Mouse (Mus musculus): ENCODE results near the gene Asphd2. TPM values are rescaled to one million over a fixed set of nuclear protein-coding genes. Genes with fewer than 3 reads are reported as not detected.
A peak's percentile ranks its signal among the peaks of the same experiment; 100 is the strongest.
"Not testable (repeated sequence)": the region's sequence is repeated elsewhere in the genome, so short reads cannot be mapped to it uniquely, and the experiment has no call there.

The Asphd2 gene
- polyA plus RNA-seq (2015; fragmentation: Nextera tagmentation; extraction: Ambion mirVana), result 3.8 and 3.9 TPM in 2 replicates

DNA sequence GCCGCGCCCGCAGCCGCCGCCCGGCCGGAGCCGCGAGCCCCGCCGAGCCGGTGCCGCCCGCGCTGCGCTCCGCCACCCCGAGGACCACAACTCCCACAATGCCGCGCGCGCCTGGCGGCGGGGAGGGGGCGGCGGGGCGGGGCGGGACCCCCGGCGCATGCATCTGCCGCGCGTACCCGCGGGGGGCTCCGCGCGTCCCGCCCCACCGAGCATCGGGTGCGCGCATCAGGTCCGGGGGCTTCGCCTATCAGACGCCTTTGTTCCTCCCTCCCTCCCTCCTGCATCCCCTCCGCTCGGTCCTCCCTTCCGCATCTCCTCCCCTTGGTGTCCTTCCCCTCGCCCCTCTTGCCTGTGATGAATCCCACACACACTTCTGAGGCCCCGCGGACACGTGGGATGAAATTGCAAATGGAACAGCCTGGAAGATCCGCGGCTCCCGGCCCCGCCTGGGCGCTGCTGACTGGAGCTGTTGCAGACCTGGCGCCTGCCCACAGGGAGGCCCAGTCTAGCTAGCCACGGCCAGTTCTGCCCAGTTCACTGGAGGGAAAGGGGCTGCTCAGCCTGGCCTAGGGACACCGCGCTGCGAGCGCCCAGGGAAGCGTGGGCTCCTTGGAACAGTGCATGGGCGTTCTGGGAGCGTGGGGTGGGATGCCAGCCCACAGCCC is at the start of gene Asphd2:
Asphd2 (minus strand) TSS at position 88 of the 665 bp plus-strand sequence.
- peak; percentile 72 for ATAC-seq (ENCODE audit: borderline replicate concordance, extremely low read depth, low FRiP score, low TSS enrichment)
- Histone ChIP-seq H3K27me3 (peaks cover 38% of the 10 kb centered on the region), H3K27ac (no peak within 1 kb of the TSS), H3K9ac (peak within 1 kb of the TSS; percentile 31), H3K36me3 (no peaks in the 10 kb centered on the region), H3K4me1 (peaks cover 10% of the 10 kb centered on the region; the same call in 1 of the 2 replicates), H3K4me3 (peak within 1 kb of the TSS; percentile 52), H3K9me3 (no peaks in the 10 kb centered on the region), H3K4me2 (peak within 1 kb of the TSS; percentile 92)
- WGBS, result 2% methylated on average over 60 of the region's 67 CpGs

DNA sequence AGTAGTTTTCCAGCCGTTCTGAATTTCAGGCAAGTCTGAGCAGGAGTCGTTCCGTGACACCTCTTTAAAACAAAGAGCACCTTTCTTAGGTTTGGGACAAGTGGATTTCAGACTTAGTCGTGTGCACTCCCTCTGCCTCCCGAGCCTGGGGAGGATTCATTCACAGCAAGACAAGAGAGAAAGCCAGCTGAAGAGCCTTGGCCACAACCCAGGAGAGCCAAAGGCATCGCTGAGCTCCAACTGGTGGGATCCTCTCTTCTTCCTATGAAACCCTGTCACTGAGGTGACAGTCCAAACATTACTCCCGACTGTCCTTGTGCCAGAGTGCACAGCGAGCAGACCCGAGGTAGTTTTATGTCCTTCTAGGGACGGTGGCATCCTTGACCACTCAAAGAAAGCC is 43.9 kb upstream of the Asphd2 start:
- Histone ChIP-seq H3K9me3 (no peaks in the 10 kb centered on the region), H3K4me1 (no peaks in the 10 kb centered on the region), H3K27ac (no peak overlapping the region), H3K9ac (no peak overlapping the region), H3K4me3 (no peak overlapping the region), H3K27me3 (peaks cover 1% of the 10 kb centered on the region; the same call in 1 of the 2 replicates), H3K36me3 (no peaks in the 10 kb centered on the region), H3K4me2 (no peak overlapping the region)
- no peak for ATAC-seq (ENCODE audit: borderline replicate concordance, extremely low read depth, low FRiP score, low TSS enrichment)
- WGBS, result 41% methylated on average over 10 of the region's 10 CpGs

DNA sequence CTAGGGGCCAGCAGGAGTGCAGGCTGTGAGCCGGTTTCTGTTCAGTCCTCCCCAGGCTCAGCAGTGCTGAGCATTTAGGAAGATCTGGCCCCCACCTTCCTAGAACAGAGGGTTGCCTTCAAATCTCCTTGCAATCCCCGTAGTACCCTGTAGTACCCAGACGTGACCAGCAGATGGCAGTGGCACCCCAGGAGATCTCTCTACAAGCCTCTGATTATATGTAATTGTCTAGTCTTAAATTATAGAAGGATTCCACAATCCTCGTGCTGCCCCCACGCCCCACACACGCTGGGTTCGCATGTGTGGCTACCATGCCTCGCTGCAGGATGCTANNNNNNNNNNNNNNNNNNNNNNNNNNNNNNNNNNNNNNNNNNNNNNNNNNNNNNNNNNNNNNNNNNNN is 38.3 kb upstream of the Asphd2 start:
- Histone ChIP-seq H3K27me3 (peaks cover 29% of the 10 kb centered on the region), H3K4me1 (no peaks in the 10 kb centered on the region), H3K4me2 (no peak overlapping the region), H3K4me3 (no peak overlapping the region), H3K36me3 (no peaks in the 10 kb centered on the region), H3K9me3 (no peaks in the 10 kb centered on the region), H3K9ac (no peak overlapping the region), H3K27ac (no peak overlapping the region)
- ATAC-seq (ENCODE audit: borderline replicate concordance, extremely low read depth, low FRiP score, low TSS enrichment), result no peak
- 2% methylated on average over 8 of the region's 8 CpGs for WGBS

DNA sequence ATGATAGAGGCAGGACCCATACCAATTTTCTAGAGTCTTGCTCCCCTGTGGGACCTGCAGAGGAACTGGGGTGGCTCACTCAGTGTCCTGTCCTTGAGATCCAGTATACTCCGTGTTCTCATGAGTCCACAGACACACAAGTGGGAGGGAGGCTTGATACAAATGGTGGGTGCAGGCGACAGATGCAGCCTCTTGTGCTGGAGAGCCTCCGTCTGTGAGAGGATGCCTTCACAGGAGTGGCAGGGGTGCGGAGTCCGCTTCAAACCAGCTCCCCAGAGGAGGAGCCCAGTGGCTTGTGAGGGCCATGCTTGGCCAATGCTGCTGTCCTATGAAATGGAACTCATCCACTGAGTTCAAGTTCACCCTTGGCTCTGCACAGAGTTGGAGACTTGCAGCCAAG is 37.4 kb upstream of the Asphd2 start:
- Histone ChIP-seq H3K9me3 (no peaks in the 10 kb centered on the region), H3K4me1 (no peaks in the 10 kb centered on the region), H3K9ac (no peak overlapping the region), H3K4me2 (no peak overlapping the region), H3K27me3 (peaks cover 29% of the 10 kb centered on the region), H3K27ac (no peak overlapping the region), H3K36me3 (no peaks in the 10 kb centered on the region), H3K4me3 (no peak overlapping the region)
- WGBS, result 68% methylated on average over 5 of the region's 5 CpGs
- no peak for ATAC-seq (ENCODE audit: borderline replicate concordance, extremely low read depth, low FRiP score, low TSS enrichment)

DNA sequence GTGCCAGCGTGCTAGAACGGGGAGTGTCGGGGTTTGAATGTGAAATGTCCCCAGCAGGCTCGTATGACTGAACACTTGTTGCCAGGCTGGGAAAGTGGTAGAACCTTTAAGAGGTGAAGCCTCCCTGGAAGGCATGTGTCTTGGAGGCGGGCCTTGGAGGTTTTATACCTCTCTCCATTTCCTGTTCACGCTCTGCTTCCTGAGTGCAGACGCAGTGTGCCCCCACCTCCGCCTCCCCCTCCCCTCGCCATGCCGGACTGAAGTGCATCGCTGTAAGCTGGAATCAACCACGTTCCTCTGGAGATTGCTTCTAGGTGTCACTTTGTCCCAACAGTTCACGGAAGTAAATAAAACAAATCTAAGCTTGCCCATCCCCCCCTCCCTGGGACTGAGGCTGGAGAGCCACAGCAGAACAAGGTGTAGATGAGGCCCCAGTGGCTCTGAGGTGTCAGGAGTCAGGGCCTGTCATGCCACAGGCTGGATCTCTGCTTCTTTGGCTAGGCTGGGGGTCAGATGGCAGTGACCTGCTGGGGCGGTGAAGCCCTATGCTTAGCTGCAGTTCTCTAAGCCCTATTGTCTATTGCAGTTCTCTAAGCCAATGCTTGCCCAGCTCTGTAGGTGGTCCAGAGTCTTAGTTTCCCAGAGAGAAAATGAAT is 36.6 kb upstream of the Asphd2 start:
- ATAC-seq (ENCODE audit: borderline replicate concordance, extremely low read depth, low FRiP score, low TSS enrichment), result no peak
- WGBS, result 16% methylated on average over 14 of the region's 14 CpGs
- Histone ChIP-seq H3K4me3 (no peak overlapping the region), H3K4me1 (no peaks in the 10 kb centered on the region), H3K9ac (no peak overlapping the region), H3K9me3 (no peaks in the 10 kb centered on the region), H3K36me3 (no peaks in the 10 kb centered on the region), H3K27ac (no peak overlapping the region), H3K4me2 (peak overlapping the region; percentile 16; the same call in 1 of the 2 replicates), H3K27me3 (peaks cover 29% of the 10 kb centered on the region)

DNA sequence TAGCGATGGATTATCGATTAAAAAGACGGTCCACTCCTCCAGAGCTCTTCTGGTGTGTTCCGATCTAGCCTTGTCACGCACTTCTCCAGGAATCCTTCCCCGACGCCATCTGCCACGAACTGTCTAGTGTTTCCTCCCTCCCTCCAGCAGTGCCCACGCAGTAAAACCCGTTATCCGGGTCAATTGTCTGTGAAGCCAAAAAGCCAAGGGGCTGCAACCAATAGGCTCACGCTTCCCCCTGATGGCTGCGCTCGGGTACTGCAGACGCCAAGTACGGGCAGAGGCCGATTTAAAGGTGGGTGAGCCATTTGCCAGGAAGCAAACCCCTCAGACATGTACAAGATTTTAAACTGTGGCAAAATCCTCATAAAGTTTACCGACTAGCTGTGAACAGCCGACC is 34.3 kb upstream of the Asphd2 start:
- Histone ChIP-seq H3K27me3 (peaks cover 38% of the 10 kb centered on the region), H3K4me3 (no peak overlapping the region), H3K9ac (no peak overlapping the region), H3K4me1 (no peaks in the 10 kb centered on the region), H3K27ac (no peak overlapping the region), H3K9me3 (no peaks in the 10 kb centered on the region), H3K36me3 (no peaks in the 10 kb centered on the region), H3K4me2 (no peak overlapping the region)
- ATAC-seq (ENCODE audit: borderline replicate concordance, extremely low read depth, low FRiP score, low TSS enrichment), result no peak; the same call in 1 of the 2 replicates
- WGBS, result 13% methylated on average over 19 of the region's 19 CpGs

DNA sequence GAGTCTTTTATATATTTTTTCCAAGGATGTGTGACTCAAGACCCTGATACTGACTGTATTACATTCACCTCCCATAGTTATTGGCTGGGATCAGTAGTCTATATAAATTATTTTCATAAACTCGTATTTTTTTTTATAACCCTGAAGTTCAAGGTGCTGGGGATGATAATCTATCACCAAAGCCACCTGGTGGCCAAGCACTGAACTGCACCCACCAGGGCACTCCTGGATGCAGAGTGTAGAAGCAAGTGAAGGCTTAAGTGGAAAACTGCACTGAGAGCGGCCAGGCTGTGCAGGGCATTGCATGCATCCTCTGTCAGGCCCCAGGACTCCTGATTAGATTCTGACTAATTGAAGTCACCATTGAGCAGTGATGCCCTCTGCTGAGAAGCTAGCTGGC is 32.6 kb upstream of the Asphd2 start:
- Histone ChIP-seq H3K4me3 (no peak overlapping the region), H3K36me3 (no peaks in the 10 kb centered on the region), H3K9me3 (no peaks in the 10 kb centered on the region), H3K27ac (no peak overlapping the region), H3K4me1 (no peaks in the 10 kb centered on the region), H3K4me2 (no peak overlapping the region), H3K27me3 (peaks cover 35% of the 10 kb centered on the region), H3K9ac (no peak overlapping the region)
- 36% methylated on average over 2 of the region's 2 CpGs for WGBS
- ATAC-seq (ENCODE audit: borderline replicate concordance, extremely low read depth, low FRiP score, low TSS enrichment), result no peak

DNA sequence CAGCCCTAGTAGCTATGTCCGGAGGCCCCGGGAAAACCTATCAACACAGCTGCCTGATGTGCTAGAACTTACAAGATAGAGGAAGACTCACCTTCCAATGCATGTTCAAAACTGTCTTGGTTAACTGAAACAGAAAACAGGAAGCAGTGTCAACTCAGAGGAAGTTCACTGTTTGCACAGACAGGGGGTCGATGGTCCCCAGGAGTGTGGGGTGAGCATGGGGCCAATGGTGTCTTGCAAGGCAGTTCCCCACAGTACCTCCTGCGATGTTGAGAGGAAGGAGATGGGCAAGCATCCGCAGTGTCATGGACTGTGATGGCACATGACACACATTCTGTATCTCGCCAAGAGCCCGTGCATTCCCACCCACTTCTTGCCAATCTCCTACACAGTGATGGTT is 32.0 kb upstream of the Asphd2 start:
- Histone ChIP-seq H3K9ac (no peak overlapping the region), H3K27me3 (peaks cover 29% of the 10 kb centered on the region), H3K4me1 (no peaks in the 10 kb centered on the region), H3K9me3 (no peaks in the 10 kb centered on the region), H3K27ac (no peak overlapping the region), H3K36me3 (no peaks in the 10 kb centered on the region), H3K4me3 (no peak overlapping the region), H3K4me2 (no peak overlapping the region)
- WGBS, result 77% methylated on average over 7 of the region's 7 CpGs
- ATAC-seq (ENCODE audit: borderline replicate concordance, extremely low read depth, low FRiP score, low TSS enrichment), result no peak

DNA sequence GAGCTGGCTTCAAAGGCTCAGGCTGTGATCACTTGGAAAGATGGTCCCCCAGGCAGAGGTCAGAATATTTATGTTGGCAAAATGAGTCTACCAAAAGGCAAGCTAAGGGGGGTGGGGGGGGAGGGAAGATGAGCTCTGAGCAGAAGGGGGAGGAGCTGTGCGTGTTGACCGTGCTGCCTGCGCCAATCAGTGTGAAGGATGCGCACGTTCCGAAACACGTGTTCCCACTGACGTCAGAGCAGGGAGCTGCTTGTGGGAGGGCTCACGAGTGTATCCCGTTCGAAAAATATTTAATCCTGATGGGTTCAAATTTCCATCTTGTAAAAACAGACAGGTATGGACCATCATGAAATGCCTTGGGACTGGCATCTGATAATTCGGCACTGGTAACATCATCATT is 24.9 kb upstream of the Asphd2 start:
- no peak overlapping the region for H3K27ac ChIP-seq
- no peaks in the 10 kb centered on the region for H3K9me3 ChIP-seq
- H3K4me2 ChIP-seq, result no peak overlapping the region
- no peak overlapping the region for H3K4me3 ChIP-seq
- ATAC-seq (ENCODE audit: borderline replicate concordance, extremely low read depth, low FRiP score, low TSS enrichment), result no peak
- no peaks in the 10 kb centered on the region for H3K4me1 ChIP-seq
- peaks cover 10% of the 10 kb centered on the region; the same call in 1 of the 2 replicates for H3K27me3 ChIP-seq
- no peak overlapping the region for H3K9ac ChIP-seq
- WGBS, result 38% methylated on average over 12 of the region's 12 CpGs
- H3K36me3 ChIP-seq, result no peaks in the 10 kb centered on the region

DNA sequence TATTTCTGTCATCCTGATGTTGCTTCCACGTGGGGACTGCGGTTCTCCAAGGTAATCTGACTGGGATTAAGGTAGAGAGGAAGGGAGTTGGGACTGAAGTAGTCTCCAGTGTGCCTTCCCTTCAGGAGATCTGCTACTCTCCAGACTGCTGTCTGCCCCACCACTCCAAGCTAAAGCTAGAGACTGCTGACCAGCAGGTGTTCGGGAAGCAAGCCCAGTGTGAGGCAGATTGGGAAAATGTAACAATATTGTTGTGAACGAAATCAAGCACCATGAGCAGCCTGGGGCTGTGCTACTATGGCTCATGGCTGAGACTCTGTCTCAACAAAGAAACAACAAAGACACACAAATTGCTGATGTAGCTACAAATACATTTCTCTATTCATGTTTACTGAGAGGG is 23.4 kb upstream of the Asphd2 start:
- H3K9me3 ChIP-seq, result no peaks in the 10 kb centered on the region
- H3K4me1 ChIP-seq, result no peaks in the 10 kb centered on the region
- no peaks in the 10 kb centered on the region for H3K36me3 ChIP-seq
- no peak overlapping the region for H3K9ac ChIP-seq
- H3K4me3 ChIP-seq, result no peak overlapping the region
- no peak overlapping the region for H3K27ac ChIP-seq
- ATAC-seq (ENCODE audit: borderline replicate concordance, extremely low read depth, low FRiP score, low TSS enrichment), result no peak
- no peaks in the 10 kb centered on the region for H3K27me3 ChIP-seq
- H3K4me2 ChIP-seq, result no peak overlapping the region
- 58% methylated on average over 4 of the region's 4 CpGs for WGBS

DNA sequence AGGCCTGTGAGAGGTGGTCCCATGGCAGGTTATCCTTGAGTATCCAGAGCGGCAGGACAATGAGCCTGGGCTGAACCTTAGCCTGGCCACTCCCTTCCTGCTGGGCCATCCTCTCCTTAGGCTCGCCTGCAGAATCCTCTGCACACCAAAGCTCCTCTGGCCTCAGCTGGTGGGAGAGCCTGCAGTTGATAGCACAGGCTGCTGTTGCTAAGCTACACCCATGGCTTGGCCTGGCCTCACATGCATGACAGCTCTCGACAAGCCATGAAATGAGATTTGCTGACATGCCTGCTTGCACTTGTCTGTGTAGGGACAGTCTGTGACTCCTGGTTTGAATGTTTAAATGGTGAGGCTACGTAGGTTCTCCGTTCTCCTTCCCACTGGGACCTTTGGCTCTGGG is 22.0 kb upstream of the Asphd2 start:
- no peak overlapping the region for H3K9ac ChIP-seq
- H3K9me3 ChIP-seq, result no peaks in the 10 kb centered on the region
- no peaks in the 10 kb centered on the region for H3K4me1 ChIP-seq
- no peaks in the 10 kb centered on the region for H3K36me3 ChIP-seq
- 69% methylated on average over 5 of the region's 5 CpGs for WGBS
- H3K27me3 ChIP-seq, result no peaks in the 10 kb centered on the region
- no peak overlapping the region for H3K27ac ChIP-seq
- H3K4me3 ChIP-seq, result no peak overlapping the region
- no peak overlapping the region for H3K4me2 ChIP-seq
- no peak for ATAC-seq (ENCODE audit: borderline replicate concordance, extremely low read depth, low FRiP score, low TSS enrichment)

DNA sequence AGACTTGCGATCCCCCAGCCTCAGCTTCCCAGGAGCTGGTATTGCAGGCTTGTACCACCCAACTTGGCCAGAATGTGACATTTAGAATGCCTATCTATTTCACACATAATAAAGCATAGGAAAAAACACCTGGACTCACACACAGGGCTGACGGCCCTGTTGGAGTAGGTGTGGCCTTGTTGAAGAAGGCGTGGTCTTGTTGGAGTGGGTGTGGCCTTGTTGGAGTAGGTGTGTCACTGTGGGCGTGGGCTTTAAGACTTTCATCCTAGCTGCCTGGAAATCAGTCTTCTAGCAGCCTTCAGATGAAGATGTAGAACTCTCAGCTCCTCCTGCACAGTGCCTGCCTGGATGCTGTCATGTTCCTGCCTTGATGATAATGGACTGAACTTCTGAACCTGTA is 18.1 kb upstream of the Asphd2 start:
- not testable (repeated sequence) for H3K27ac ChIP-seq; ATAC-seq (ENCODE audit: borderline replicate concordance, extremely low read depth, low FRiP score, low TSS enrichment); H3K36me3 ChIP-seq; H3K9ac ChIP-seq; H3K4me1 ChIP-seq; H3K9me3 ChIP-seq; H3K4me3 ChIP-seq; H3K27me3 ChIP-seq; H3K4me2 ChIP-seq
- 69% methylated on average over 4 of the region's 4 CpGs for WGBS
